Mouse (Mus musculus): ENCODE results near the gene Rps3. TPM values are rescaled to one million over a fixed set of nuclear protein-coding genes. Genes with fewer than 3 reads are reported as not detected.

Gene Rps3
- polyA plus RNA-seq, 1 experiment = 757 TPM

GRCm38 (mm10) chr7:99473638-99474407 lies 9.7 kb downstream of the Rps3 start:
- peaks cover 4% of the 10 kb centered on the region for H3K4me1 ChIP-seq (ENCODE audit: control insufficient read depth, insufficient read depth, low read length)
- WGBS = 78% methylated on average over 14 of the region's 14 CpGs
- no peak overlapping the region for H3K27ac ChIP-seq (ENCODE audit: control insufficient read depth, insufficient read depth, low read depth, low read length, poor library complexity)
- TF ChIP-seq POLR2A (IDR thresholded peaks at IDR 0.05; ENCODE audit: borderline replicate concordance, control insufficient read depth, low read depth, low read length) (no peak), CTCF (IDR thresholded peaks at IDR 0.05; ENCODE audit: control insufficient read depth, insufficient read depth, low read length) (no peak)
- H3K4me3 ChIP-seq (replicated peaks; ENCODE audit: control insufficient read depth, low read depth, low read length) = no peak overlapping the region

- H3K4me1 ChIP-seq (ENCODE audit: control insufficient read depth, insufficient read depth, low read length) = peaks cover 6% of the 10 kb centered on the region
- H3K27ac ChIP-seq (ENCODE audit: control insufficient read depth, insufficient read depth, low read depth, low read length, poor library complexity) = no peak overlapping the region
- 83% methylated on average over 18 of the region's 18 CpGs for WGBS
- no peak overlapping the region for H3K4me3 ChIP-seq (replicated peaks; ENCODE audit: control insufficient read depth, low read depth, low read length)
- TF ChIP-seq POLR2A (IDR thresholded peaks at IDR 0.05; ENCODE audit: borderline replicate concordance, control insufficient read depth, low read depth, low read length) = no peak; the same call in 1 of the 2 replicates
- TF ChIP-seq CTCF (IDR thresholded peaks at IDR 0.05; ENCODE audit: control insufficient read depth, insufficient read depth, low read length) = no peak
Observed at GRCm38 (mm10) chr7:99471578-99471977, 12.0 kb downstream of the Rps3 start.

GRCm38 (mm10) chr7:99469680-99470405 lies 13.7 kb downstream of the Rps3 start:
- H3K27ac ChIP-seq (ENCODE audit: control insufficient read depth, insufficient read depth, low read depth, low read length, poor library complexity) = peak overlapping the region; percentile 12
- H3K4me1 ChIP-seq (ENCODE audit: control insufficient read depth, insufficient read depth, low read length) = peaks cover 6% of the 10 kb centered on the region
- no peak overlapping the region for H3K4me3 ChIP-seq (replicated peaks; ENCODE audit: control insufficient read depth, low read depth, low read length)
- 47% methylated on average over 17 of the region's 17 CpGs for WGBS
- no peak for TF ChIP-seq POLR2A (IDR thresholded peaks at IDR 0.05; ENCODE audit: borderline replicate concordance, control insufficient read depth, low read depth, low read length)
- TF ChIP-seq CTCF (IDR thresholded peaks at IDR 0.05; ENCODE audit: control insufficient read depth, insufficient read depth, low read length) = no peak

- H3K27ac ChIP-seq (ENCODE audit: control insufficient read depth, insufficient read depth, low read depth, low read length, poor library complexity) = peak overlapping the region; percentile 95
- under 1% methylated on average over 141 of the region's 145 CpGs for WGBS
- peaks cover 2% of the 10 kb centered on the region for H3K4me1 ChIP-seq (ENCODE audit: control insufficient read depth, insufficient read depth, low read length)
- peak overlapping the region; percentile 75 for H3K4me3 ChIP-seq (replicated peaks; ENCODE audit: control insufficient read depth, low read depth, low read length)
- TF ChIP-seq CTCF (IDR thresholded peaks at IDR 0.05; ENCODE audit: control insufficient read depth, insufficient read depth, low read length) = peak; percentile 54
- TF ChIP-seq POLR2A (IDR thresholded peaks at IDR 0.05; ENCODE audit: borderline replicate concordance, control insufficient read depth, low read depth, low read length) = peak; percentile 56; the same call in 1 of the 2 replicates
Observed at GRCm38 (mm10) chr7:99468283-99469132, 15.0 kb downstream of the Rps3 start.

GRCm38 (mm10) chr7:99467916-99468282 lies 15.6 kb downstream of the Rps3 start:
- TF ChIP-seq CTCF (IDR thresholded peaks at IDR 0.05; ENCODE audit: control insufficient read depth, insufficient read depth, low read length) (no peak), POLR2A (IDR thresholded peaks at IDR 0.05; ENCODE audit: borderline replicate concordance, control insufficient read depth, low read depth, low read length) (no peak)
- Histone ChIP-seq H3K27ac (ENCODE audit: control insufficient read depth, insufficient read depth, low read depth, low read length, poor library complexity) (peak overlapping the region; percentile 95), H3K4me3 (replicated peaks; ENCODE audit: control insufficient read depth, low read depth, low read length) (peak overlapping the region; percentile 75), H3K4me1 (ENCODE audit: control insufficient read depth, insufficient read depth, low read length) (peaks cover 2% of the 10 kb centered on the region)
- 1% methylated on average over 11 of the region's 11 CpGs for WGBS

GRCm38 (mm10) chr7:99465811-99466210 lies 17.7 kb downstream of the Rps3 start, which contains the start of gene Klhl35:
Gene Klhl35 (plus strand): TSS chr7:99466004.
- 60% methylated on average over 8 of the region's 8 CpGs for WGBS
- no peak within 1 kb of the TSS for H3K4me3 ChIP-seq (replicated peaks; ENCODE audit: control insufficient read depth, low read depth, low read length)
- TF ChIP-seq POLR2A (IDR thresholded peaks at IDR 0.05; ENCODE audit: borderline replicate concordance, control insufficient read depth, low read depth, low read length) = no peak
- no peak for TF ChIP-seq CTCF (IDR thresholded peaks at IDR 0.05; ENCODE audit: control insufficient read depth, insufficient read depth, low read length)
- H3K4me1 ChIP-seq (ENCODE audit: control insufficient read depth, insufficient read depth, low read length) = peaks cover 2% of the 10 kb centered on the region
- H3K27ac ChIP-seq (ENCODE audit: control insufficient read depth, insufficient read depth, low read depth, low read length, poor library complexity) = no peak within 1 kb of the TSS

GRCm38 (mm10) chr7:99463120-99463519 lies 20.4 kb downstream of the Rps3 start:
- TF ChIP-seq CTCF (IDR thresholded peaks at IDR 0.05; ENCODE audit: control insufficient read depth, insufficient read depth, low read length) = no peak
- Histone ChIP-seq H3K4me3 (replicated peaks; ENCODE audit: control insufficient read depth, low read depth, low read length) (no peak overlapping the region), H3K4me1 (ENCODE audit: control insufficient read depth, insufficient read depth, low read length) (peaks cover 2% of the 10 kb centered on the region), H3K27ac (ENCODE audit: control insufficient read depth, insufficient read depth, low read depth, low read length, poor library complexity) (no peak overlapping the region)
- WGBS = 65% methylated on average over 2 of the region's 2 CpGs

All from bone marrow, adult 2 months (tissue).